Mouse (Mus musculus): ENCODE results near the gene Cfi.

The Cfi gene

DNA sequence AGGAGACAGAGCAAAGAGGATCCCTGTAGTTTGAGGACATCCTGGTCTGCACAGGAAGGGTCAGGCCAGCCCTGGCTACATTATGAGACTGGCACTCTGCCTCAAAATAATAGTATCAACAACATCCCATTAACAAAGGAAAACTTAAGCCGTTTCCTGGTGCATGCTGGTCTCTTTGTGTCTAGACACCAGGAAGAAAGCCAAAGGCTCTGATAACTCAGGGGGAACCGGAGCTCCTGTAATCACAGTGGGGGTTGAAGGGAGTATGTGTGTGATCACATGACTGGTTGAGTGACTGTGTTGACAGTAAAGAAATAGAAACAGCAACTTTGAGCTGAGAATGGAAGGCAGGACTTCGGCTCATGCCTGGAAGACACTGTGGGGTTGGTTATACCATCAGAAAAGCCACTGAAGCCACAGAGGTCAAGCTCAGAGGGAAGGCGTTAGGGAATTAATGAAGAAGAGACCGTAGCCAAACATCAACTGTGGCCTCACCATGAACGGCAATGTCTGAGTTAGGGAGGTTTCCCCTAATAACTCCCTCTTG lies at the start of gene Cfi:
Gene Cfi (plus strand): TSS at position 497 of the 547 bp plus-strand sequence.
- no peak for DNase-seq (ENCODE audit: low spot score)

DNA sequence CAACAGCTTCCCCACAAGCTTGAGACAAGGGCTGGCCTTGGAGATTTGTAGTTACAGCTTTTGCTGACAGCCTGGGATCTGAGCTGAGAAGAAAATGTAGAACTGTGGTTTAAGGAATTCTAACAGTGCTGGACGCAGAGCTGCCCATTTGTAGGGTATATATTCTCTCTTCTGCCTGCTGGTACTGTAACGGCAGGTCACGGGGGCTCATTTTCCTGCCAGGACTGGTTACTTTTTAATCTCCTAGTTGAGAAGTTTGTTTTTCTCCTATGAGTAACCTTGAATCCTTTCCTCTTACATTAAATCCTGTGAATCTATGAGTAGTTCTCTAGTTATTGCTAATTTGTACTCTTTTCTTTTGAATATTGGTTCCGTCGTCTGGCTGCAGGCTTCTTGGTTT lies 41.9 kb upstream of the Cfi start:
- DNase-seq (ENCODE audit: low spot score) = no peak

DNA sequence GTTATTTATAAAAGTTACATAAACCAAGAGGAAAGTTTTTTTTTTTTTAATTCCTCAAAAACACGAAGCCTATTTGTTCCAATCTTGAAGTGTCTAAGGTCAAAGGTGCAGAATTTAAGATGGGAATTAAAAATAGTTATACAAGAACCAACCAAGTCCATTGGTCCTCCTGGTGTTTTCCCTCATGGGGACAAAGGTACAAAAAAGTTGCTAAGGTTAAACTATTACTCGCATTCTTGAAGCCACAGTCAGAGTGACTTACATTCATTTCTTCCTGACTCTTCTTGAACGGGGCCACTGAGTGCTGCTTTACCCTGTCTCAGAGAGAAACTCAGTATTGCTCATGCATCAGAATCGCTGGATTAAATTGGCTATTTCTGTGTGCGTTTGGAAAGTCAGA lies 38.3 kb upstream of the Cfi start:
- no peak for DNase-seq (ENCODE audit: low spot score)

DNA sequence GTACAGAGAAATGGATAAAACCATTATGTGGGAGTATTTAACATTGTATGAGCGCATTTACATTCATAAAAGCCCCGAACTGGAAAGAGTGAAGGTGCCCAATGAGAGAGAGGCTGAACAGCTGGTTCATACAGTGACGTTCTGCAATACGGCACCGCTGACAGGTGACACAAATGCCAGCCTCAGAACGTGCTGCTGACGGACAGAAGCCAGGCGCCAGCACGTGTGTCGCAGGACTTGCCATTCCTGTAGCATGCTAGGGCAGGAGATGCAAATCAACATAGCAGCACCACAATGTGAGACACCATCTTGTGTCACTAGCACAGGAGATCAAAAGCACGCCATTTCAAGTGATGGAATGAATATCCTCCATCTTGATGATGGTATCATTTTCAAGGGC lies 37.1 kb upstream of the Cfi start:
- DNase-seq (ENCODE audit: low spot score) = no peak

DNA sequence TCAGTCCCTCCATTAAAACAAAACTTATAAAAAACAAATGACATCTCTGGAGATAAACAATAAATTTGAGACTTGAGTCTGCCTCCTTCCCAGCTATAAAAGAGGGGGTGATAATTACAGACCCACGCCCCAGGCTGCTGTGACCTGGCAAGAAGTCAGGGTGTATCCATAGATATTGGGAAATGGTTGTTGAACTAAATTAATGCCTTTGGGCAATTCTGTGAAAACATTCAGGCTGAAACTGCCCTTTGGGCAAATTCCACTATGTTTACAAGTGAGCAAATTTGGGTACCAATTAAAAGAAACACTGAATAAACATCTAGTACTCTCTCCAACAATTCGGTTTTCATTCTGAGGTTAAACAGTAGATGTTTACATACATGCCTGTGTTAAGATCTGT lies 36.7 kb upstream of the Cfi start:
- DNase-seq (ENCODE audit: low spot score) = no peak

DNA sequence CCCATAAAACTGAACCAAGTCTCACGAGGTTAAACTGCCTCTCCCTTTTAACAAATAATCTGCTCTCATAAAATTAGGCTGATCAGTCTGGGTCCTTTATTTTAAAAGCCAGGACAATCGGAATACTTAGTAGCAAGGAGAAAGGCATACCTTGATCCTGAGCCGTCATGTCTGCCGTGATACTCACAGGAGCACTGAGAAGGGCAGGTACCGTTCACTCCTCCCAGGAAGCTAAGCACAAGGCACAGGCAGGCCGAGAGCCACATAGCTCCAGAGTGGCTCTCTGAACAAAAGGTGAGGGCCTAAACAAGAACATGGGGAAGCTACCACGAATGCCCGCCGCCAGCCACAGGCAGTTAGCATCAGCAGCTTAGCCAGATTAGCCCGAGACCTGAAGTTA lies 31.9 kb upstream of the Cfi start, which contains the start of gene Lrit3:
Gene Lrit3 (minus strand): TSS at position 266 of the 400 bp plus-strand sequence.
- DNase-seq (ENCODE audit: low spot score) = no peak

DNA sequence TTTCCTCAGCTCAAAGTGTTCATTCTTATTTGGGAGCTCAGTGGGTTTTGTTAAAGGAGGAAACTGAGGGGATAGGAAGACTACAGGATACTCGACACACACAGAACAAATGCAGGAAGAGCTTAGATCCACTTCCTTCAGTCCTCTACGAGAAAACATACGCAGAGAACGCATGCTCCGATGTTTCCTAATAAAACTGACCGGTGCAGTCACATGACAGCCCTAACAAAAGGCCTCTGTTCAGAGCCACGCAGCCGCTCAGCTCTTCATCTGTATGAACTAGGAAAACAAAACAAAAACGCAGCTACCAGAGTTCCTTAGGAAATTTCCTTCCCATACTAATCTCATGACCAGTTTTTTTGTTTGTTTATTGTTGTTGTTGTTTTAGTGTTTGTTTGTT lies 14.8 kb upstream of the Cfi start:
- no peak for DNase-seq (ENCODE audit: low spot score)

DNA sequence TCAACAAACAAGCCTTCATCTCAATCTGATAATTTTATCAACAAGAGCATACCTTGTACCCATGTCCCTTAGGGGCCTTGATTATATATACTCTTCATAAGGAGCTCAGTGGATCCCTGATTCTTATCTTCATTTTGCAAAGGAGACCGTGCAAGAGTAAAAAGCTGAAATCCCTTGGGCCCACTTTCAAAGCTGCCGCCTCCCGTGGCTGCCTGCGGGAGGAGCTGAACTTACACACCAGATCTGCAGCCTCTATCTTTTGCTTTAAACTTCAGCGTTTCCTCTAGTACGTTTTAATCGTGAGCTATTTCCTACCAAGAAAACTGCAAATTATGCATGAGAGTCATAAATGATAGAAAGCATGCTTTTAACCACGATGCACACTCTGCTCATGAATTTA lies 13.9 kb upstream of the Cfi start:
- DNase-seq (ENCODE audit: low spot score) = no peak

DNA sequence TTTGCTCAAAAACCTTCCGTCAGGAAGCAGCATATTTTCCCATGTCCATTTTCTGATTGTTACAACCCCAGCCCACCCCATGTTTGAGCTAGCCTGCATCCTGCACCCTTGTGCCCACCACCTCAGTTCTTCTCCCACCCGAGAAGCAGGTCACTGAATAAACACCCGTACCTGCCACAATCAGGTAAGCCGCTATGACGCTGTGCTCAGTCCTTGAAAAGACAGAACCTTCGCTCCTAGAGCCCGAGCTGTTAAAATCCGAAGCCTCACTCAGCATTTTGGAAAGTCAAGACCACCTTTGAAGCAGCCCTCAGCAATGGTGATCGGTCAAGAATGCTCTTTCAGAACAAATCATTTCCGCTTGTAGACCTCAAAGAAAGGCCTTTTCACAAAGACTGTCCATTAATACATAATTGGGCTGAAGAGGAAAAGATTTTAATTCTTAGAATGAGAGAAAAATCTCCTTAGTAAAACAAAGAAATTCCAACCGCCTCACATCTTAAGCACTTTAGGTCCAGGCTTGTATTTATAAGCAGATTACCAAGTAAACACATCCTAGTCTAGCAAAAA lies 13.4 kb upstream of the Cfi start, which contains the start of gene Rrh:
Gene Rrh (minus strand): TSS at position 382 of the 570 bp plus-strand sequence.
- no peak for DNase-seq (ENCODE audit: low spot score)

DNA sequence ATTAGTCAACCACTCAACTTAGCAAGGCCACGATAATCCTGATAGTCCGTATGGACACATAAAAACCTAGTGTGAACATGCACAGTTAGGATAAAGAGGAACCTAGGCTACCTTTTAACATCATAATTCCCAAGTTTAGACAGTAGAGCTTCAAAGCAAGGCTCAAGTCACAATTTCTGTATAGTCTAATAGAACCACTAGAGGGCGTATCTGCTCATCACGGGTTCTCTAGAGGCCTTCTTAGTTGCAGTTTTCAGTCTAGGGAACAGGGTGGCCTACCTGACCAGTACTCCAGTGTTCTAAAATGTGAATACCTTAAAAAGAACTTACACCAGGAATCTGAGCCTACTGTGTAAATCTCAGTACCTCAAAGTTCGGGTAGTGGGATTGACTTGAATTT lies 12.4 kb upstream of the Cfi start:
- no peak for DNase-seq (ENCODE audit: low spot score)

DNA sequence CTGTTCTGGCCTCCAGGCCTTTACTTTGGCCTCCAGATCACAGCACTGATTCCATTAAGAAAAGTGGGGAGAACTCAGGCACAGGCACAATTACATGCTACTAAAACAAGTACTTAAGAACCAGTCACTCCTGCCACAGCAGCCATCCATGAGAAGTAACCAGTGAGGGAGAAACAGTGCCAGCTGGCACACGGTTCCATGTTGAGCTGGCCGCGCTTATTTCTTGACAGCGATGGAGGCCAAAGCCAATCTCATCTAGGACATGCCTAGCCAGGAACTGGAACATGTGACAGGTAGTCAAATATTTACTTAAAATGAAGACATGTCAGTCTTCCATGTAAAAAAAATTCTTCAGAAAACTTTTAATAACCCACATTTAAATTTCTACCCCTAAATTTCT lies 11.5 kb upstream of the Cfi start:
- no peak for DNase-seq (ENCODE audit: low spot score)

DNA sequence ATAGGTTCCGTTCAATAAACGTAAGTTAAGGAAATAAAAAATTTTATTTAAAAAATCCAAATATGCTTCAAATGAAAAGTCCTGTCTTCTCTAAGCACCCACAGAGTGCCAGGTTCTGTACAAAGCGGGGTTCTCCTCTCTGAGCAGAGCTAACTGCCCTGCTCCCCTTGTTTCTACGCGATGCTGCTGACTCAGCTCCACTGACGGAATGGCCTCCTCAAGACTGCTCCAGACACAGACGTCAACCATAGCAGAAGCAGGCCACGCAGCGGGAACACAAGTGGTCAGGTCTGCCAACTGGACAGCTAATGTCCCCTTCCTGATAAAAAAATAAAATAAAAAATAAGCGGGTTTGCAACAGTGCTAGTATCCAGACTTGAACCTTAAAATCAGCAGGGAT lies 10.8 kb upstream of the Cfi start:
- no peak for DNase-seq (ENCODE audit: low spot score)

DNA sequence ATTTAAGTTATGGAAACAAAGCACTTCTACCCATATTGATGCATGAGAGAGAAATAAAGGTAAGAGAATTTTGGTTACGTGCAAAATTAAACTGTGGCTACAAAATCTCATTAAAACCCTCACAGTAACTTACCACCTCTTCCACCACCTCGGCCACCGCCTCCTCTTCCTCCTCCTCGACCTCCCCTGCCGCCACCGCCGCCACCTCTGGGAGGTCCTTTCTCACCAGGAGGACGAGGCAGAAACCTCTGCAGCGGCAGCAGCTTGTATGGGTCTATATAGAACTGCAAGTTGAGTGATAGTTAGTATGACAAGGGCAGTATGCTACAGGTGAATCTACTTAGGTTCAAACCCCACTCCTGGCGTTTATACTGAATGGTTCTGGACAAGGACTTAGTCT lies 9.0 kb upstream of the Cfi start:
- no peak for DNase-seq (ENCODE audit: low spot score)

DNA sequence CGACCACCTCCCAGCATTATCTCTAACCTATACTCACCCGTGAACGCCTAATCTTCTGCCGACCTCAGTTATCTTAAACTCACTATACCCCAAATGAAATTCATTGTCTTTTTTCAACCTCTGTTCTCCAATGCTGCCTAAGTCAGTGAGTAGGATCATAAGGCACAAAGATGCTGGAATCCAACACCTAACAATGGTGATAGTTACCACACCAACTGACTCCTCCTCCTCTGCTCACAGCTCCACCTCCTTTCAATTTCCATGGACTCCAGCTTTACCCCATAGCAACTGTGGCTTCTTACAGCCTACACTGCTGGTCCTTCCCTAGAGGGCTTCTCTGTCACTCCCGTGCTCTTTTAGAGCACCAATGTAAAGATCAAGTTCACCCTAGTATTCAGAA lies 8.0 kb upstream of the Cfi start:
- no peak for DNase-seq (ENCODE audit: low spot score)

DNA sequence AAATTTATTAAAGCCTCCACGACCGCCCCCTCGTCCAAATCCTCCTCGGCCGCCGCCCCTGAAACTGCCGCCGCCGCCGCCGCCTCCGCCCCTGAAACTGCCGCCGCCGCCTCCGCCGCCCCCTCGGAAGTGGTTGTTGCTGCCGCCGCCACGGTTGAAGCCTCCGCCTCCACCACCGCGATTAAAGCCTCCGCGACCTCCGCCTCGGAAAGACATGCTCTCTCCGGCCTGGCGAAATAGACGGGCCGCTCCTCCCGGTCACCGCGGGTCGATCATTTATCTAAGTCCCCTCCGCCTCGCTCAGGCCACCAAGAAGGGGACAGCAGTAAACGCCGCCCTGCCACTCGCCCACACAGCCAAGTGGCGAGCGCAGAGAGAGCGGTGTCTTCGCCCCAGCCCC lies 5.1 kb upstream of the Cfi start:
- DNase-seq (ENCODE audit: low spot score) = peak; percentile 30

DNA sequence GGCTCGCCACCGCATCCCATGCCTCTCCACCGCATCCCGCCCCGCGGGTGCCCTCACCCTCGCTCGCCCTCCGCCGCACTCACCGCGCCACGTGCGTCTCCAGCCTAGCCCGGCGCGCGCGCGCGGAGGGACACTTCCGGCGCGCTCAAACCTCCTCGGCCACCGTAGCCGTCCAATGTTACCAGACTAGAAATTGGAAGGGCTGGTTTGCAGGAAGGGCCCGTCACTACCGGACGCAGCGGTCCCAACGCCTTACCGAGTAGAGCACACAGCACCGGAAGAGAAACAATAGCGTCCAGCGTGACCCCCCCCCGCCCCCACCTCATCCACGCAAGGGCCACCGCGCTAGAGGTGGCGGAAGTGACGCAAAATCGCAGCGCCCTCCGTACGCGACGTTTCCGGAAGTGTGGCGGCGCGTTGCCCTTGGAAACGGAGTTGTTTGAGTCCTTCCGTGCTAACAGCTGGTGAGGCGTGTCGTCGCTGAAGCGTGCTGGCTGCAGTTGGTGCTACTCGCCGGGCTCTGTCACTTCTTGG lies 4.6 kb upstream of the Cfi start, which contains the start of gene Gar1:
Gene Gar1 (minus strand): TSS at position 362 of the 534 bp plus-strand sequence.
- DNase-seq (ENCODE audit: low spot score) = peak; percentile 92

DNA sequence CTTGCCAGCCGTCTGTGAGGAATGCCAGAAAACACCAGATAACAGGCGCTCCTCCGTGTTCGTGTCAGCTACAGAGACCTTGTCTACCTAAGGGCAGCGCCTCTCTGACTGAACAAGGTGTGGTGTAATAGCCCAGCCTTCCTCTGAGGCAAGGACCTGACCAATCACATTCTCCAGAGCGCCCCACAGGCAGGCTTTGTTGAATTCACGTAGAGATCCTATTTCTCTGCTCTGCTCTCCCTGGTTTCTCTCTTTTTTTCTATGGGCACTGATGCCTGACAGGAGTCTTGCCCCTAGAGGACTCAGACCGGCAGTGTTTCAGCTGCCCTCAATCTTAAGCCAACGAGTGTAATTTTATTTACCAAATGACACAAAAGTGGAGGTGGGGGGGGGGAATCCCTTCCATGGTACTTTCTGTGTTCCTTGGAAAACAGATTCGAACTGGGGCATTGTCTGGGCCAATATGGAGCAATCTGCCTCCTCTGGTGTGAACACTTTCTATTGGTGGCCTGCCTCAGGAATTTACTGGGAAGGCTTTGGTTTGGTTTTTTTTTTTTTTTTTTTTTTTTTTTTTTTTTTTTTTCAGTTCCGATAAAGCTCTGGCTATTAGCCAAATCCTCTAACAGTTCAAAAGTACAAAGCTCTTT lies 490 bp downstream of the Cfi start:
- no peak for DNase-seq (ENCODE audit: low spot score)

DNA sequence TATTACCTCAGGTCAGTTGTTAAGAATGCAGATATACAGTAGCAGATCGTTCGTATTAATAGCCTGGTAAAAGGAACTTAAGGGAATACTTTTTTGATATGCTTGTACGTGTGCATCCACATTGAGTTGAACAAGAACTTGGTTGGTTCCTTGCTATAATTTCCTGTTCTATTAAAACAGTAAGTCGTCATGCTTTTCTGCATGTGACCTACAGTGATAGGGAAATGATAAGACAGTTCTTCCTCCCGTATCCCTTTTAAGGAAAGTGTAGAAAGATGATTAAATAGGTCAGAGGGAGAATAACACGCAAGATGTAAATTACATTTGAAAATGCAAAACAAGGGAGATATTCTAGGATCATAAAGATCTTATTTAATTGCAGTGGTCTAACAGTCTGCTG lies 1.3 kb downstream of the Cfi start:
- no peak for DNase-seq (ENCODE audit: low spot score)

DNA sequence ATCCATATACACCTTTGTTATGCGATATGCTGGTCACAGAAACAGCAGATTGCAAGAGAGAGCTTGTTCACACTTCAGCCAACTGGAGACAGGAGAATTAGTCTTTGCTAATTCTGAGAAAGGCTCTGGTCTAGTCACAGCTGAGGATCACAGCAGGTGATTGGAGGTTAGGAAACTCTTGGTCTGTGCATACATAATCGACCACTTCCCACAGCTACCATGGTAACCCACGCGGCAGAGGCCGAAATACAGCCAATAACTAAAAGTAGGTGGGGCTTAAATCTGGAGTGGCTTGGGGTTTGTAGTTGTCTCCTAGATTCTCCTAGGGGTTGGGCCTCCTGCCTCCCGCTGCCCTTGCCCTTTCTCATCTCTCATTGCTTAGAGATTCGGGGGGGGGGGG lies 2.3 kb downstream of the Cfi start:
- no peak for DNase-seq (ENCODE audit: low spot score)

DNA sequence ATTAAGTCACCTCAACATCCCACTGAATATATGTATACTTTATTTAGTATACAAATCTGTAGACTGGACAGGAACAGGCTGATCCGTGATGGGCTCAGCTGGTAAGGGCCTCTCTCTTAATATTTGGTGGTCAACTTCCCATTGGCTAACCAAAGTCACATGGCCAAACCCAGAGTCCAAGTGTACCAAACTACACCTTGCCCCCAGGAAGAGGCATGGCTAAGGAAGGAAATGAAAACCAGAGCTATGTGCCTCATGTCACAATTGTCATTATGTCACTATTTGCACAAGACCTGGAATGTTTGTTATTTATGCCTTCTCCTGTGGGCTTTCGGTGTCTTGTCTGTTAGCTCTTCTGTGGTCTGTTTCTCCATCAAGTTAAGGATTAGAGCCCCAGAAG lies 10.2 kb downstream of the Cfi start:
- DNase-seq (ENCODE audit: low spot score) = no peak

DNA sequence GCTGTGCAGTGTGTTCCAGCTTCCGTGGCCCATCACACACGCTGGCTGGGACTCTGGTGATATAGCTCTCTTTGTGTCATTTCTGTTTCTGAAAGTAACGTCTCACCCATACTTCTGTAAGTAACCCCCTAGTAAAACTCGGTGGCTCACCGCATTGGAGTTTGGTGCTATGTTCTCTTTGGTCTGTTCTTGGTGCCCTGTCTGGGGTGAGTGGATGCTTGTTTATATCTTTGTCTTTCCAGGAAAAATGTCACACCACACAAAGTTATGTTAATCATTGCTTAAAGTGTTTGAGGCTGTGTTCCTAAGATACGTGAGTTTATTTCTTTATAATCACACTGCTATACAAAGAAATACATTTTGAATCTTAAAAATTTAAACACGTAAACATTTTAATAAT lies 11.2 kb downstream of the Cfi start:
- no peak for DNase-seq (ENCODE audit: low spot score)

DNA sequence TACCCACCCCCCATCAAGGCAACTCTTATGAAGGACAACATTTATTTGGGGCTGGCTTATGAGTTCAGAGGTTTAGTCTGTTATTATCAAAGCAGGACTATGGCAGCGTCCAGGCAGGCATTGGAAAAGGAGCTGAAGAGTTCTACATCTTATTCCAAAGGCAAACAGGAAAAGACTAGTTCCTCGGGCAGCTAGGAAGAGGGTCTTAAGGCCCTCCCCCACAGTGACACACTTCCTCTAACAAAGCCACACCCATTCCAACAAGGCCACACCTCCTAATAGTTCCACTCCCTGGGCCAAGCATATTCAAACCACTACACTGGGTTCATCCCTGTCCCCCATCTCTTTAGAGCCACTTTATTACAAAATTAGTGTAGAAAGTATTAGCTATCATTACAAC lies 26.9 kb downstream of the Cfi start:
- no peak for DNase-seq (ENCODE audit: low spot score)

DNA sequence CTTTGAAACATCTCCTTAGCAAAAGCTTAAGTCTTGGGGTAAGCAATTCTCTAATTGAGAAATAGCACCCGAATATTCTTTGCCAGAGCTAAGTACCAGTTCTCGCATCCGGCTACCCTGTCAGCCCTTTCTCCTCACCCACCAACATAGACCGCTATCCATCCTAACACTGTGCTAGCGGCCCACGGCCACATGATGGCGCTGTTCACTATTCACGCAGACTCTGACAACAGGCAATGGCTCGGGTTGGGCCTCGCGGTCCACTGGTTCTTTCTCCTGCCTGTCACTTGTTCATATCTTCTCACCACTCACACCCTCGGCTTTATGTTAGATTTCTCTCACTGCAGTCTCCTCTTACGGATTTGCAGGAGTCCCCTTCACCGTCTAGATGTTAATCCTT lies 28.0 kb downstream of the Cfi start:
- no peak for DNase-seq (ENCODE audit: low spot score)

DNA sequence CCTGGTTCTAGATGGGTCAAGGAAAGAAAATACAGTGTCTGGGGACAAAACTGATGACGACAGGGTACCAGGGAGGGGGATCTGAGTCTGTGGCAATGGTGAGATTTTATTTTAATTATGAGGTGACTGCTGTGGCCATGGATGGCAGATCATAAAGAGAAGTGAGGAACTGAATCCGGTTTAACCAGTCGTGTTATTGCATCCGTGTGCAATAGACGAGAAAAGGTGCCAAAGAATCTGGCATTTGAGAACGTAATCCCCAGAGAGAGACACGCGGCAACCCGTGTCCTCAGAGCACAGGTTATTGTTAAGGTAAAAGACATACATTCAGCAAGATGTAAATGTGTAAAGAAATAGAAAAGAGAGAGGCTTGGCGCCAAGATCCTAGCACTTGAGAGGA lies 41.6 kb downstream of the Cfi start:
- DNase-seq (ENCODE audit: low spot score) = no peak

Measured in left cerebral cortex, adult 11 months (tissue).